Mouse (Mus musculus): Measurements from ENCODE around the gene Plekhm3. TPM values are rescaled to one million over a fixed set of nuclear protein-coding genes. Genes with fewer than 3 reads are reported as not detected.

The Plekhm3 gene
- total RNA-seq, 2 experiments from 2014 or later = 5.4 to 13.5 TPM

DNA sequence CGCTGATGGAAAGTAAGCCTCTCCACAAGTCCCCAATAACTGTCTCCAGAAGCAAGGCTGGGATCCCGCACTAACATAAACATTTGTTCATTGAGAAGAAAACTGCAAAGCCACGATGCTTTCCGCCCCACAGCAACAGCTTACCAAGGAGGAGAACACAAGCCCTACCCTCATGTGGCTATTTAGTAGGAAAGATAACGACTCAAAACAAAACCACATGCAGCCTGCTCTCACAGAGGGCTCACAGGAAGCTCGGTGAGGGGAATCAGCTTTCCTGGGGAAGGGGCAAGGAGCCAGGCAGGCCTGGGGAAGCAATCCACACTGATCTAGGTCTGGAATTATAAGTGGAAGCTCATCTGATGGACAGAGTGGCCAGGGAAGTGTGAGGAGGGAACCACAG is 72.6 kb downstream of the Plekhm3 start:
- no peak for ATAC-seq (replicated peaks; ENCODE audit: poor library complexity, severe bottlenecking)

- ATAC-seq (replicated peaks; ENCODE audit: poor library complexity, severe bottlenecking) = no peak
These were observed 76.0 kb downstream of the Plekhm3 start for GRCm38 (mm10) chr1:64880613-64881012.

DNA sequence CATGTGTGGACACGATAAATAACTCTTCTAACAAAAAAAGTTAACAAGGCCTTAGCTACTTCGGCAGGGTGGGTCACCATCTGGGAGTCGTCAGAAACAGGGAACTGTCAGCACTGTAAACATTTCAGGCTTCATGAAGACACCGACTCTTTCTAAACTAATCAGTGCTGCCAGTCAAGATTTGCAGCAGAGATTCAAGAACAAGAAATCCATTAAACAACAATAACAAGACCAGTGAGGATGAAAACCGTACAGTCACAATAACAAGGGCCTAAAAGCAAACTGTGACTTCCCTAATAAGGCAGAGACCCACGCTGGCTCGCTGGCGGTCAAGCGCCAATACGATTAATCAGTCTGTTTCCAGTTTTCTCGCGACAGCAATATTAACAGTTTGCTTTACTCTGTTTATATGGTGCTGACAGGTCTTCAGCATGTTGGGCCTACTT is 77.8 kb downstream of the Plekhm3 start:
- ATAC-seq (replicated peaks; ENCODE audit: poor library complexity, severe bottlenecking) = no peak

- peak; percentile 99 for ATAC-seq (replicated peaks; ENCODE audit: poor library complexity, severe bottlenecking)
These were observed 80.3 kb downstream of the Plekhm3 start for GRCm38 (mm10) chr1:64876276-64876675.

DNA sequence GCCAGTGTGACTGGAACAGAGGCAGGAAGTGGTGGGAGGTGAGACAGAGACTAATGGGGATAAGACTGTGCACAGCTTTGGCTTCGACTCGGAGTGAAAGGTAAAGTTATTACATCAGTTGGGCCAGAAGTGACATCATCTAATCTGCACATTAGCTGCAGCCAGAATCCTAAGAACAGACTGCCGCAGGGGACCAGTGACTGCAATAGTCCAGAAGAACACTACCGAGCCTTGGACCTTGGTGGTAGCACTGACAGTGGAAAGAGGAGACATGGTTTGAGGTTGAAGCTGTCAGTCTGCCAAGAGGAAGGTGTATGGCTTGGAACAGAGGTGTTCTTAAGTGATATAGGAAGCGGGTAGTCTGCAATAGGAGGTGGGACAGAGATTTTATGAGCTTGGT is 80.9 kb downstream of the Plekhm3 start:
- peak; percentile 38 for ATAC-seq (replicated peaks; ENCODE audit: poor library complexity, severe bottlenecking)

DNA sequence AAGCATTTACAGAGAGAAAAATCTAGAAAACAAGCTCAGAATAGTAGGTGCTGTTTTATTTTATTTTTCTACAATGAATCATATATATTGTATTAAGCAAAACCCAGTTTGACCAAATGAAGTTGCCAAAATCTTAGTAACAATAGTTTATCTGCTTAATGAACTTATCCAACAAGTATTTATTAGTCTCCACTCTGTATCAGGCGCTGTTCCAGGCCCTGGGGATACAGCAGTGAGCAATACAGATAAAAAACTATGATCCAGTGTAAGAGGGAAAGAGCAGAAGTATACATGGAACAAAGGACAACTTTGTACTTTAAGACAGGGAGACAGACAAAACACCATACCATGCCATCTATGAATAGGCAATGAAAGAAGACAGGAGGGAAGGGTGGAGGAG is 81.5 kb downstream of the Plekhm3 start:
- ATAC-seq (replicated peaks; ENCODE audit: poor library complexity, severe bottlenecking) = no peak

DNA sequence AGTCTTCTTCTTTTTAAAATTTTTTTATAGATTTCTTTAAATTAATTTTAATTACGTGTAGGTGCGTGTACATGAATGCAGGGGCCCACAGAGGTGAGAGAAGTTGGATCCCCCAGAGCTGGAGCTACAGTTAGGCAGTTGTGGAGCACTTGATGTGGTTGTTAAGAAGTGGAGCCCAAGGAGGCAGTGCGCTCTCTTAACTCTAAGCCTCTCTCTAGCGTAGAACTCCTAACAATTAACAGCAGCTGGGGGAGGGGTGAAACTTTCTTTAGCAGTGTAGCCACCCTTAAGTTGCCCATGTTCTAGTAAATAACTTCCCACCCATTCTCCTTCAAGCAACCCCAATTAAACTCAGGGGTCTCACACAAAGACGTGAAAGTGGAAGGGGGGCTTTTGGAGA is 84.7 kb downstream of the Plekhm3 start:
- ATAC-seq (replicated peaks; ENCODE audit: poor library complexity, severe bottlenecking) = no peak

GRCm38 (mm10) chr1:64867684-64868083 is 88.9 kb downstream of the Plekhm3 start:
- ATAC-seq (replicated peaks; ENCODE audit: poor library complexity, severe bottlenecking) = peak; percentile 73

DNA sequence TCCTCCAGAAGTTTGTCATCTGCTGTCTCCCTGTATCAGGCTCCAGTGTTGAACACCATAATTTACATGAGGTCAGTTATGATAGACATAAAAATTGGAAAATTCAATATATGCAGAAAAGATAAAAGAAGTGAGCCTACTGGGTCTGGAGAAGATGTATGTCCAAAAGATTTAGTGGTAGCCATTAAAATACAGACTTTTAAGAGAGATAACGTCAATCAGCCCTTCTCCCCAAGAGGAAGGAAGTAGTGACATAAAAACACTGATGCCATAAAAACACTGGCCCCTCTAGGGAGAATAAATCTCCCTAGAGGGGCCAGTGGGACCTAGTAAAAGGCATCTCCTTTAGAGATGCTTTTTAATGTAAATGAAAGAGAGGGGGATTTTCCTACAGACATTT is 90.5 kb downstream of the Plekhm3 start:
- no peak for ATAC-seq (replicated peaks; ENCODE audit: poor library complexity, severe bottlenecking)

- ATAC-seq (replicated peaks; ENCODE audit: poor library complexity, severe bottlenecking) = no peak
These were observed 96.2 kb downstream of the Plekhm3 start for GRCm38 (mm10) chr1:64860235-64860920.

- no peak for ATAC-seq (replicated peaks; ENCODE audit: poor library complexity, severe bottlenecking)
These were observed 96.8 kb downstream of the Plekhm3 start for GRCm38 (mm10) chr1:64859826-64860225.

GRCm38 (mm10) chr1:64854835-64855234 is 101.8 kb downstream of the Plekhm3 start:
- ATAC-seq (replicated peaks; ENCODE audit: poor library complexity, severe bottlenecking) = no peak

DNA sequence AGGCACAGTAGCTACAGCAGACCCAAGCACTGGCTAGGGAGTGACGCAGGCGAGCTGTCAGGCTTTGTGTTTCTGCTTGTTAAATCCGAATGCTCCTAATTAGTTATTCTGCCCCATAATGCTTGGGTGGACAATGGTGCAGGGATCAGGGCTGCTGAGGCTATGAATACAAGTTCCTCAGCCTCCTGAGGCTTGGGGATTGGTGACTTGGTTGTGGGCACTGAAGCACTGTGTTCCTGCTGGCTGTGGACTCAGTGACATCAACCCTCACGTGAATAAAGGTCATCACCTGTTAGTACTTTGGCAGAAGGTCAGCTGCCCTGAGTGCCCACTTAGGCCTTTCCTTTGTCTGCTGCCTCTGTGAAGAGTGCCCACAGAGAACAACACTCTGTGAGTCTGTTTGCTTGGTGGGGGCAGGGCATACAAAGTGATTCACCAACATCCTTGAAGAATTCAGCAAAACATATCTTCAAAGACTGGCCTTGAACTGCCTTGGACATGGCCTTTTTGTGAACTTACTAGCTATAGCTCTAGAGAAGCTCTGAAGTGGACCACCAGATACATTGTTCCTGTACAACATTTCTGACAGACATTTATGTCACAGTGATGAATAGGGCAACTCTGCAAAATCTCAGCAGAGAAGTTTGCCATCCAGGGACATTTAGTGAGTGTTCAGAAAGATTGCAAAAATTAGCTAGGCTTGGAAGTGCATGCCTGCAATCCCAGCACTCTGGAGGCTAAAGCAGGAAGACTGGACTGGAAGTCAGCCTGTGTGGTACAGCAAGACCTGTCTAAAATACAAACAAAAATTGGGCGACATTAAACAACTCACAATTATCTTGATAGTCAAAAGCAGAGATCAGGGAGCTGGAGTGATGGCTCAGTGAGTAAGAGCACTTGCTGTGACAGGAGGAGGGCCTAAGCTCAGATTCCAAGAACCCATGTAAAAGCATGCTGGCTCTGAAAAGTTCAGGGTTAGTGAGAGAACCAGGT is 102.6 kb downstream of the Plekhm3 start:
- no peak for ATAC-seq (replicated peaks; ENCODE audit: poor library complexity, severe bottlenecking)

GRCm38 (mm10) chr1:64853244-64853643 is 103.4 kb downstream of the Plekhm3 start:
- no peak for ATAC-seq (replicated peaks; ENCODE audit: poor library complexity, severe bottlenecking)

DNA sequence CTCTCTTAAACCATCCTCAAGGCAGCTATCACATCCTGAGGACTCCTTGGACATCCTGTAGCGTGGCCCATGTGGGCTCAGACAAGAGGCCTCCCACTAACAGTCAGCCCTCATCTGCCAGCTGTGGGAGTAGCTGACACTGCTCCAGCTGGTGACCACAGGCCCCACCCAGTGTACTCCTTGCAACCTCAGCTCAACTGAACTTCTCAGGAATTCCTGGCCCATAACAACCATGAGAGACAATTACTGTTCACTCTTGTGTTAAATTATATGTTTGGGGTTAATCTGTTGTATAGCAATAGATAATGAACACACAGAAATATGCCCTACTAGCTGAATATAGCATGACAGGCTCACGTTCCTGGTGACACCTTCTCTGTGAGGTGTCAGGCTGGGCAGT is 104.4 kb downstream of the Plekhm3 start:
- peak; percentile 25; the same call in 1 of the 2 replicates for ATAC-seq (replicated peaks; ENCODE audit: poor library complexity, severe bottlenecking)

- ATAC-seq (replicated peaks; ENCODE audit: poor library complexity, severe bottlenecking) = no peak
These were observed 106.3 kb downstream of the Plekhm3 start for GRCm38 (mm10) chr1:64850345-64850744.

GRCm38 (mm10) chr1:64848996-64849395 is 107.6 kb downstream of the Plekhm3 start:
- no peak for ATAC-seq (replicated peaks; ENCODE audit: poor library complexity, severe bottlenecking)

GRCm38 (mm10) chr1:64848081-64848480 is 108.5 kb downstream of the Plekhm3 start:
- ATAC-seq (replicated peaks; ENCODE audit: poor library complexity, severe bottlenecking) = no peak

DNA sequence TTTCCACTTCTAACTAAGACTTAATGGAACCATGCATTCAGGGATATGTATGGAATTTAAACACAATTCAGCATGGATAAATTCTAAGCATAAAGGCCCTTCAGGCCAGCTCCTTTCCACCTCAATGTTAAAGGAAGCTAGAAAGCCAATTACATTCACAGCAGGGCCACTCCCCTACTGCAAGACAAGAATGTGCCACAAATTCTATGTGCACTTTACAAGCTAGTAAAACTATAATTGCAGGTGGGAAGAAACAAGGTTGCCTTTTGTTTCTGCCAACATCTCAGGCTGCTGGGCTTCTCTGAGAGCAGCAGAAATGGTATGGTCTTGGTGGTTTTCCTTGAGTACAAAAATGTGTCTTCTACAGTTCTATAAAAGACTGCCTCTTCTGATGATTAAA is 109.1 kb downstream of the Plekhm3 start:
- no peak for ATAC-seq (replicated peaks; ENCODE audit: poor library complexity, severe bottlenecking)

- ATAC-seq (replicated peaks; ENCODE audit: poor library complexity, severe bottlenecking) = no peak
These were observed 111.6 kb downstream of the Plekhm3 start for GRCm38 (mm10) chr1:64844978-64845377.

DNA sequence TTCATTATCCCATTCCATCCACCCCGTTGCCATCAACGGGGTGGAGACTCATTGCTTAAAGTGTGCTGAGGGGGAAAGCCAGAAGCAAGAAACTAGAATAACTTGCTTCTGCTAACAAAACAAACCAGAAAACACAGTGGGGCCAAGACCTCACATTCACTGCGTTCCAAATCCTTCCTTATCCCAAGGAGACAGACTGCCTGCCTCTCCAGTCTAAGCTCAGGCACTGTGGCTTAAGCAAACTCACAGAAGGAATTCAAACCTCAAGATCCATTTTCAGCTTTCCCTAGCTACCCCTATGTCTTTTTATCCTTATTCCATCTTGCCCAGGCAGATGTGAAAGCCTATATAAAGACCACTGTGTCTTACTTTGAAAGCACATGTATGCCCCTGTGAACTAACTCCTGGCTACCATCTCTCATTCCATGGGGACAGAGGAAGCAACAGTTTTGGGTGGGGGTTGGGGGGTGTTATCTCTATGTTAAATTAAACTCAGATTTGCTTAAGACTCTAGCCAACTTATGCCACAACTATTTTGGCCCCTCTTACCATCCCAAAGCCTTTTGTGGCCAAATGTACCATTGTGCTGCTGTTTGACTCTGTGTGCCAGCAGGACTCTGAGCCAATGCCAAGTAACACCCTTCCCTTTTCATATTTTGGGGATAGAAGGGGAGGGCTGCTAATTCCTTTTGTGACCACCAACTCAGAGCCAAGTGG is 112.6 kb downstream of the Plekhm3 start:
- ATAC-seq (replicated peaks; ENCODE audit: poor library complexity, severe bottlenecking) = no peak
